Mouse (Mus musculus): ENCODE results near the gene Gm20388.

GRCm38 (mm10) chr8:124375727-124376126 is 4465.1 kb downstream of the Gm20388 start:
- TF ChIP-seq EP300 (IDR thresholded peaks at IDR 0.05; ENCODE audit: insufficient read depth, low read depth, low read length) (no peak), CTCF (IDR thresholded peaks at IDR 0.05; ENCODE audit: low read depth, low read length) (no peak), POLR2A (IDR thresholded peaks at IDR 0.05; ENCODE audit: insufficient read depth, low read length) (no peak)

All from ES-Bruce4 (cell line).